Comparison of ENCODE assay signal across 11 mouse cellular contexts in genomic region chr13:56163751-56164150, GRCm38 (mm10). TPM values are rescaled to one million over a fixed set of nuclear protein-coding genes. Genes with fewer than 3 reads are reported as not detected.
A peak's percentile ranks its signal among the peaks of the same experiment; 100 is the strongest.
DNase-seq lines count a peak whose midpoint lies in the region; ATAC-seq and TF ChIP-seq lines count a peak whose summit lies in the region.
"Had no signal": no experiment of that assay in that cellular context is flagged by ENCODE, and none has a peak within 500 bp of the region (broad histone marks: within the 10 kb centered on the region; RNA-seq: fewer than 3 reads in every experiment).

No protein-coding gene starts in this region.

- no peak for TF ChIP-seq EP300 in heart, adult 2 months (IDR thresholded peaks at IDR 0.05; ENCODE audit: insufficient read depth, low read depth, low read length)

- ATAC-seq in heart, embryonic 11.5 days (replicated peaks; ENCODE audit: insufficient number of reproducible peaks, low FRiP score, low TSS enrichment) = no peak
- no peak for ATAC-seq in embryonic facial prominence, embryonic 12.5 days (ENCODE audit: insufficient number of reproducible peaks, insufficient read depth, low FRiP score, low TSS enrichment)
- no peak for ATAC-seq in activated CD4-positive, CD25-positive, alpha-beta regulatory T cell, adult 4 months
- no peak for ATAC-seq in liver, embryonic 12.5 days
- ATAC-seq: midbrain, embryonic 16.5 days had no signal

- H3K79me2 ChIP-seq in heart, adult 2 months (replicated peaks; ENCODE audit: control insufficient read depth, insufficient read depth, low read length) = no peaks in the 10 kb centered on the region

- H3K4me1 ChIP-seq in heart, adult 2 months (ENCODE audit: control insufficient read depth, insufficient read depth, low read length) = peaks cover 2% of the 10 kb centered on the region
- peaks cover 24% of the 10 kb centered on the region for H3K4me1 ChIP-seq in heart, embryonic 11.5 days (ENCODE audit: control insufficient read depth, insufficient read depth, low read length)
- H3K4me1 ChIP-seq in embryonic facial prominence, embryonic 12.5 days = peaks cover 53% of the 10 kb centered on the region
- H3K4me1 ChIP-seq in lung, adult 2 months (ENCODE audit: control insufficient read depth, insufficient read depth, low read length) = no peaks in the 10 kb centered on the region
- peaks cover 20% of the 10 kb centered on the region; the same call in 1 of the 2 replicates for H3K4me1 ChIP-seq in liver, embryonic 12.5 days

- no peak for TF ChIP-seq CTCF in heart, adult 2 months (IDR thresholded peaks at IDR 0.05)
- TF ChIP-seq CTCF in lung, adult 2 months (IDR thresholded peaks at IDR 0.05; ENCODE audit: insufficient read depth, low read length) = no peak

- H3K27ac ChIP-seq in heart, adult 2 months = no peak overlapping the region
- H3K27ac ChIP-seq in heart, embryonic 11.5 days (ENCODE audit: low read depth, low read length) = no peak overlapping the region
- H3K27ac ChIP-seq in embryonic facial prominence, embryonic 12.5 days = peak overlapping the region; percentile 71
- H3K27ac ChIP-seq in liver, embryonic 12.5 days = no peak overlapping the region

- no peaks in the 10 kb centered on the region for H3K9me3 ChIP-seq in heart, embryonic 11.5 days (replicated peaks; ENCODE audit: control insufficient read depth, low read length)
- no peaks in the 10 kb centered on the region for H3K9me3 ChIP-seq in embryonic facial prominence, embryonic 12.5 days
- no peaks in the 10 kb centered on the region for H3K9me3 ChIP-seq in liver, embryonic 12.5 days (replicated peaks)

- H3K27me3 ChIP-seq in heart, adult 2 months (ENCODE audit: control insufficient read depth, insufficient read depth, low read length) = no peaks in the 10 kb centered on the region
- 0 out of 2 replicates have a peak, but pooled peaks cover 6% of the 10 kb centered on the region for H3K27me3 ChIP-seq in heart, embryonic 11.5 days (ENCODE audit: control insufficient read depth, insufficient read depth, low read length)
- no peaks in the 10 kb centered on the region for H3K27me3 ChIP-seq in embryonic facial prominence, embryonic 12.5 days
- no peaks in the 10 kb centered on the region; the same call in 1 of the 2 replicates for H3K27me3 ChIP-seq in liver, embryonic 12.5 days (replicated peaks)

- no peaks in the 10 kb centered on the region for H3K36me3 ChIP-seq in heart, adult 2 months (ENCODE audit: control insufficient read depth, insufficient read depth, low read length)
- no peaks in the 10 kb centered on the region for H3K36me3 ChIP-seq in heart, embryonic 11.5 days (ENCODE audit: control insufficient read depth, insufficient read depth, low read length)
- H3K36me3 ChIP-seq in embryonic facial prominence, embryonic 12.5 days = no peaks in the 10 kb centered on the region
- H3K36me3 ChIP-seq in liver, embryonic 12.5 days = no peaks in the 10 kb centered on the region

- no peak for TF ChIP-seq POLR2A in heart, adult 2 months (IDR thresholded peaks at IDR 0.05; ENCODE audit: insufficient read depth, low read depth, low read length)
- no peak for TF ChIP-seq POLR2A in lung, adult 2 months (IDR thresholded peaks at IDR 0.05; ENCODE audit: borderline replicate concordance, extremely low read depth, low read depth, low read length)

- intact Hi-C loops in heart, adult 2 months (cut with DNase I) = no loop called here

- no peak overlapping the region for H3K9ac ChIP-seq in heart, adult 2 months (ENCODE audit: low read depth, low read length)
- H3K9ac ChIP-seq in heart, embryonic 11.5 days (ENCODE audit: low read depth, low read length) = no peak overlapping the region
- no peak overlapping the region for H3K9ac ChIP-seq in embryonic facial prominence, embryonic 12.5 days
- no peak overlapping the region for H3K9ac ChIP-seq in liver, embryonic 12.5 days

- 25% methylated on average over 6 of the region's 6 CpGs for WGBS in heart, adult 2 months
- 71% methylated on average over 6 of the region's 6 CpGs for WGBS in heart, embryonic 11.5 days (ENCODE audit: insufficient replicate concordance)
- 51% methylated on average over 6 of the region's 6 CpGs for WGBS in embryonic facial prominence, embryonic 12.5 days
- WGBS in lung, adult 2 months = 29% methylated on average over 6 of the region's 6 CpGs
- WGBS in liver, embryonic 12.5 days (ENCODE audit: insufficient replicate concordance) = 61% methylated on average over 6 of the region's 6 CpGs

- H3K4me2 ChIP-seq in heart, embryonic 11.5 days = no peak overlapping the region
- H3K4me2 ChIP-seq in embryonic facial prominence, embryonic 12.5 days (replicated peaks) = no peak overlapping the region
- no peak overlapping the region for H3K4me2 ChIP-seq in liver, embryonic 12.5 days

- peak; percentile 60 to 67 for DNase-seq in heart, adult 2 months
- peak; percentile 37 for DNase-seq in heart, adult 8-10 months (ENCODE audit: low spot score)
- peak; percentile 72 for DNase-seq in lung, adult 2 months
- DNase-seq in left cerebral cortex, adult 18-20 months (ENCODE audit: low spot score in 2 of 2) = no peak
- DNase-seq: kidney, adult 18-20 months; thymus, postnatal 36 days had no signal

- H3K4me3 ChIP-seq in heart, adult 2 months = no peak overlapping the region
- H3K4me3 ChIP-seq in heart, embryonic 11.5 days (ENCODE audit: low read depth, low read length) = no peak overlapping the region
- H3K4me3 ChIP-seq in embryonic facial prominence, embryonic 12.5 days = no peak overlapping the region
- no peak overlapping the region for H3K4me3 ChIP-seq in lung, adult 2 months (replicated peaks; ENCODE audit: extremely low read depth, low read depth, low read length)
- H3K4me3 ChIP-seq in liver, embryonic 12.5 days = no peak overlapping the region

RNA-seq across cellular contexts. Expression of gene Tifab, which starts 14.9 kb away (rescaled TPM):
- 1 to 10 TPM; 1.1 to 1.2 TPM for total RNA-seq in heart, adult 2 months (2021)
- 1.7 and 2.1 TPM in 2 replicates for polyA plus RNA-seq in heart, adult 2 months (2012; rRNA removed)
- 0.33 and 0.55 TPM in 2 replicates for polyA plus RNA-seq in heart, embryonic 11.5 days (2014; fragmentation: Nextera tagmentation; extraction: Ambion mirVana)
- polyA plus RNA-seq in embryonic facial prominence, embryonic 12.5 days (2016; fragmentation: Nextera tagmentation; extraction: Ambion mirVana) = 1.3 and 1.5 TPM in 2 replicates
- 1 to 10 TPM in 1 of 4 experiments, under 1 TPM in 3; 0.50 to 1.2 (median 0.82) TPM for total RNA-seq in heart, adult 8-10 months (2022)
- polyA plus RNA-seq in lung, adult 2 months (2012; rRNA removed) = 9.2 and 13.9 TPM in 2 replicates
- under 1 TPM in 1 of 2 experiments, not detected in 1; 0.28 TPM for polyA plus RNA-seq in activated CD4-positive, CD25-positive, alpha-beta regulatory T cell, adult 4 months (2017; shearing (Covaris generic))
- 1 to 10 TPM; 1.7 to 1.9 TPM for total RNA-seq in left cerebral cortex, adult 18-20 months (2021)
- 4.7 and 5.0 TPM in 2 replicates for polyA plus RNA-seq in liver, embryonic 12.5 days (2016; fragmentation: Nextera tagmentation; extraction: Ambion mirVana)

RNA-seq across cellular contexts. Expression of gene H2afy, which starts 27.6 kb away (rescaled TPM):
- 10 to 100 TPM; 43.3 to 49.6 TPM for total RNA-seq in heart, adult 2 months (2021)
- 34.9 and 39.4 TPM in 2 replicates for polyA plus RNA-seq in heart, adult 2 months (2012; rRNA removed)
- polyA plus RNA-seq in heart, embryonic 11.5 days (2014; fragmentation: Nextera tagmentation; extraction: Ambion mirVana) = 154 and 162 TPM in 2 replicates
- polyA plus RNA-seq in embryonic facial prominence, embryonic 12.5 days (2016; fragmentation: Nextera tagmentation; extraction: Ambion mirVana) = 537 and 538 TPM in 2 replicates
- 10 to 100 TPM; 39.0 to 48.2 (median 45.6) TPM for total RNA-seq in heart, adult 8-10 months (2022)
- polyA plus RNA-seq in lung, adult 2 months (2012; rRNA removed) = 85.2 and 110 TPM in 2 replicates
- polyA plus RNA-seq in activated CD4-positive, CD25-positive, alpha-beta regulatory T cell, adult 4 months (2017; shearing (Covaris generic)) = 100 to 1,000 TPM; 121 to 136 TPM
- total RNA-seq in left cerebral cortex, adult 18-20 months (2021) = 100 to 1,000 TPM; 104 to 106 TPM
- 162 and 164 TPM in 2 replicates for polyA plus RNA-seq in liver, embryonic 12.5 days (2016; fragmentation: Nextera tagmentation; extraction: Ambion mirVana)

Comparison
In these comparisons a context has a peak if more than half of its experiments do, and no peak if none do; other contexts are left out.
1. DNase-seq: peak in heart, adult 2 months (2 of 2), heart, adult 8-10 months (single experiment) and lung, adult 2 months (single experiment); none in left cerebral cortex, adult 18-20 months (0 of 2).